26 mouse cellular contexts compared by ENCODE assay signal in the genomic region with DNA sequence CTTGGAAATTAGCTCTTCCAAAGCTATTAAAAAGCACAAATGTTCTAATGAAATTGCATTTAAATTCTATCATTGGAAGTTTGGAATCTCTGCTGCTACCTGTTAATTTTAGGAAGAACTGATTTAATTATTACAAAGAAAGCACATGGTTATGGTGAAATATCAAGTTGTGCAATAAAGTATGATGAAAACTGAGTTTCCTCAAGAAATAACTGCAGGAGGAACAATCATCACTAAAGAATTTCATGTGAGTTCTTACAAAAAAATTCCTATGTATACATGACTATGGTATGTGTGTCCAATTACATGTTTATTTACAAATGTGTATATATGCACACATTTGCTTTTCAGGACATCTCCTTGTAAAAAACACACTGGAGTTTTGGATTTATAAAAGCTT. TPM values are rescaled to one million over a fixed set of nuclear protein-coding genes. Genes with fewer than 3 reads are reported as not detected.
DNase-seq lines count a peak whose midpoint lies in the region; ATAC-seq lines count a peak whose summit lies in the region.
"Had no signal": no experiment of that assay in that cellular context is flagged by ENCODE, and none has a peak within 500 bp of the region (broad histone marks: within the 10 kb centered on the region; RNA-seq: fewer than 3 reads in every experiment).

No protein-coding gene starts in this region.

- no peak overlapping the region for H3K4me3 ChIP-seq in macrophage (ENCODE audit: inconsistent target)
- H3K4me3 ChIP-seq in hindbrain, embryonic 16.5 days (ENCODE audit: low read length), result no peak overlapping the region
- H3K4me3 ChIP-seq: hindbrain, embryonic 12.5 days; hindbrain, embryonic 15.5 days; intestine, embryonic 15.5 days had no signal

- no peak for ATAC-seq in hindbrain, embryonic 16.5 days
- ATAC-seq: activated CD4-positive, CD25-positive, alpha-beta regulatory T cell, adult 4 months; CD4-positive, CD25-positive, alpha-beta regulatory T cell, adult 4 months; forebrain, embryonic 14.5 days; forebrain, postnatal 0 days; intestine, embryonic 15.5 days had no signal

- H3K79me2 ChIP-seq in macrophage (ENCODE audit: inconsistent target), result peaks cover 14% of the 10 kb centered on the region; the same call in 1 of the 2 replicates

- intact Hi-C loops in gastrocnemius, postnatal 36 days (cut with DNase I), result no loop called here

- DNase-seq in 416B (ENCODE audit: low read depth) (peak; percentile 56), NIH3T3 (ENCODE audit: low read depth) (peak; percentile 41)
- no peak for DNase-seq in gastrocnemius, postnatal 36 days
- DNase-seq in layer of hippocampus, adult 9-10 months (ENCODE audit: low spot score), result no peak
- DNase-seq: adrenal gland, adult 8-10 months; adrenal gland, postnatal 25 days; B cell, adult 2 months; cerebellum, adult 18-20 months; cerebellum, adult 9-10 months; cerebellum, postnatal 14 days; forebrain, postnatal 0 days; gastrocnemius, postnatal 25 days; heart, adult 11 months had no signal

- H3K4me1 ChIP-seq in hindbrain, embryonic 16.5 days (ENCODE audit: control insufficient read depth, insufficient read depth, low read depth, low read length), result no peaks in the 10 kb centered on the region
- H3K4me1 ChIP-seq: hindbrain, embryonic 12.5 days; hindbrain, embryonic 15.5 days; intestine, embryonic 15.5 days had no signal

- no peaks in the 10 kb centered on the region for H3K9me3 ChIP-seq in hindbrain, embryonic 16.5 days (ENCODE audit: control insufficient read depth, low read length)
- H3K9me3 ChIP-seq: hindbrain, embryonic 12.5 days; hindbrain, embryonic 15.5 days; intestine, embryonic 15.5 days had no signal

- no peaks in the 10 kb centered on the region for H3K27me3 ChIP-seq in hindbrain, embryonic 16.5 days (replicated peaks; ENCODE audit: control insufficient read depth, insufficient read depth, low read length)
- H3K27me3 ChIP-seq: hindbrain, embryonic 12.5 days; hindbrain, embryonic 15.5 days; intestine, embryonic 15.5 days had no signal

- H3K27ac ChIP-seq in macrophage, result peak overlapping the region; percentile 52
- H3K27ac ChIP-seq in hindbrain, embryonic 16.5 days (ENCODE audit: low read depth, low read length), result no peak overlapping the region
- H3K27ac ChIP-seq: hindbrain, embryonic 12.5 days; hindbrain, embryonic 15.5 days; intestine, embryonic 15.5 days had no signal

- H3K9ac ChIP-seq in hindbrain, embryonic 16.5 days (ENCODE audit: low read depth, low read length), result no peak overlapping the region
- H3K9ac ChIP-seq: forebrain, postnatal 0 days; hindbrain, embryonic 12.5 days; hindbrain, embryonic 15.5 days; intestine, embryonic 15.5 days had no signal

- H3K36me3 ChIP-seq in macrophage (ENCODE audit: inconsistent target), result peaks cover 54% of the 10 kb centered on the region
- H3K36me3 ChIP-seq in hindbrain, embryonic 16.5 days (ENCODE audit: control insufficient read depth, insufficient read depth, low read length), result no peaks in the 10 kb centered on the region
- H3K36me3 ChIP-seq: hindbrain, embryonic 12.5 days; hindbrain, embryonic 15.5 days; intestine, embryonic 15.5 days had no signal

- no peak overlapping the region for H3K4me2 ChIP-seq in hindbrain, embryonic 16.5 days (ENCODE audit: low read length)
- H3K4me2 ChIP-seq: heart, embryonic 11.5 days; hindbrain, embryonic 12.5 days; hindbrain, embryonic 15.5 days; intestine, embryonic 15.5 days had no signal

RNA-seq across cellular contexts. Expression of a gene that starts 17.1 kb away (rescaled TPM):
- 10 to 100 TPM in 24 of 26 experiments, 1 to 10 TPM in 2; 2.8 to 45.4 (median 29.6) TPM for total RNA-seq in macrophage (2018; cell fraction: chromatin; rRNA removed)
- 100 to 1,000 TPM in 5 of 26 experiments, 10 to 100 TPM in 21; 44.1 to 143 (median 74.1) TPM for total RNA-seq in macrophage (2018; cell fraction: cytosol; rRNA removed)
- total RNA-seq in macrophage (2018; cell fraction: nucleus; rRNA removed), result 100 to 1,000 TPM in 2 of 26 experiments, 10 to 100 TPM in 24; 21.2 to 110 (median 60.3) TPM
- 36.9 to 105 TPM (median 66.6 TPM) in 3 replicates for polyA plus RNA-seq in macrophage (2018)
- total RNA-seq in gastrocnemius, postnatal 36 days (2021), result not detected
- polyA plus RNA-seq in hindbrain, embryonic 16.5 days (2015; fragmentation: Nextera tagmentation; extraction: Ambion mirVana), result not detected in 2 replicates
- total RNA-seq: adrenal gland, postnatal 25 days; forebrain, postnatal 0 days; gastrocnemius, adult 8-10 months; gastrocnemius, postnatal 25 days; heart, postnatal 25 days had no signal
- polyA plus RNA-seq: embryonic facial prominence, embryonic 11.5 days; forebrain, embryonic 14.5 days; heart, postnatal 0 days; hindbrain, embryonic 12.5 days; hindbrain, embryonic 15.5 days had no signal

RNA-seq across cellular contexts. Expression of a gene that starts 28.9 kb away (rescaled TPM):
- total RNA-seq in macrophage (2018; cell fraction: chromatin; rRNA removed), result 100 to 1,000 TPM in 9 of 26 experiments, 10 to 100 TPM in 16, 1 to 10 TPM in 1; 6.9 to 227 (median 68.2) TPM
- 100 to 1,000 TPM in 13 of 26 experiments, 10 to 100 TPM in 13; 44.5 to 152 (median 99.2) TPM for total RNA-seq in macrophage (2018; cell fraction: cytosol; rRNA removed)
- total RNA-seq in macrophage (2018; cell fraction: nucleus; rRNA removed), result 100 to 1,000 TPM in 14 of 26 experiments, 10 to 100 TPM in 12; 42.7 to 338 (median 106) TPM
- polyA plus RNA-seq in macrophage (2018), result 131 to 179 TPM (median 136 TPM) in 3 replicates
- under 1 TPM; 0.17 to 0.23 TPM for total RNA-seq in gastrocnemius, postnatal 36 days (2021)
- polyA plus RNA-seq in hindbrain, embryonic 16.5 days (2015; fragmentation: Nextera tagmentation; extraction: Ambion mirVana), result 0.31 and 0.96 TPM in 2 replicates
- total RNA-seq: adrenal gland, postnatal 25 days had no signal

RNA-seq across cellular contexts. Expression of a gene that starts 48.3 kb away (rescaled TPM):
- total RNA-seq in macrophage (2018; cell fraction: chromatin; rRNA removed), result 10 to 100 TPM in 23 of 26 experiments, 1 to 10 TPM in 3; 6.4 to 59.2 (median 25.5) TPM
- 10 to 100 TPM; 13.9 to 34.7 (median 24.2) TPM for total RNA-seq in macrophage (2018; cell fraction: cytosol; rRNA removed)
- 10 to 100 TPM; 11.5 to 61.5 (median 25.2) TPM for total RNA-seq in macrophage (2018; cell fraction: nucleus; rRNA removed)
- polyA plus RNA-seq in macrophage (2018), result 23.0 to 34.3 TPM (median 27.6 TPM) in 3 replicates
- total RNA-seq in gastrocnemius, postnatal 36 days (2021), result 10 to 100 TPM in 1 of 2 experiments, 1 to 10 TPM in 1; 8.0 to 11.1 TPM
- 35.4 and 36.2 TPM in 2 replicates for polyA plus RNA-seq in hindbrain, embryonic 16.5 days (2015; fragmentation: Nextera tagmentation; extraction: Ambion mirVana)

Comparison
In these comparisons a context has a peak if more than half of its experiments do, and no peak if none do; other contexts are left out.
1. DNase-seq: peak in 416B (single experiment) and NIH3T3 (single experiment); none in gastrocnemius, postnatal 36 days (0 of 2) and layer of hippocampus, adult 9-10 months (single experiment).
2. RNA of a gene that starts 17.1 kb away (polyA plus RNA-seq): 36.9 to 105 TPM in macrophage; not detected in hindbrain, embryonic 16.5 days; every median in the first group is over 10 times any median in the second.
3. RNA of a gene that starts 28.9 kb away (polyA plus RNA-seq): 131 to 179 TPM in macrophage; 0.31 to 0.96 TPM in hindbrain, embryonic 16.5 days; every median in the first group is over 10 times any median in the second.